Mouse (Mus musculus) left cerebral cortex, postnatal 10 days (tissue): ENCODE data around the gene Ccnb2. TPM values are rescaled to one million over a fixed set of nuclear protein-coding genes. Genes with fewer than 3 reads are reported as not detected.
A peak's percentile ranks its signal among the peaks of the same experiment; 100 is the strongest.

ENCODE experiments used
- DNase-seq, 2 experiments: peaks; one replicate each; pipeline ENCODE4 v3.0.0; 2021 to 2022; ENCODE audit warnings: low spot score in 2 of 2, mixed read lengths in 1 of 2; ENCODE audit errors: extremely low spot score in 1 of 2
- intact Hi-C: fragments of 180-260 bp; cut with DNase I; formaldehyde crosslinking; loops from one replicate; pipeline ENCODE4 v1.15.1; 2025
- microRNA-seq: library from miRNA; unstranded; fragments of <30 nt; microRNA quantifications from one replicate; pipeline ENCODE4 v1.2.0, GENCODE M21; 2022
- total RNA-seq, 2 experiments: library from RNA; stranded (reverse); gene quantifications; 2 replicates each; pipeline ENCODE4 v1.2.3; 2021

Gene Ccnb2
- total RNA-seq, 2 experiments from 2014 or later: 3.6 TPM

DNA sequence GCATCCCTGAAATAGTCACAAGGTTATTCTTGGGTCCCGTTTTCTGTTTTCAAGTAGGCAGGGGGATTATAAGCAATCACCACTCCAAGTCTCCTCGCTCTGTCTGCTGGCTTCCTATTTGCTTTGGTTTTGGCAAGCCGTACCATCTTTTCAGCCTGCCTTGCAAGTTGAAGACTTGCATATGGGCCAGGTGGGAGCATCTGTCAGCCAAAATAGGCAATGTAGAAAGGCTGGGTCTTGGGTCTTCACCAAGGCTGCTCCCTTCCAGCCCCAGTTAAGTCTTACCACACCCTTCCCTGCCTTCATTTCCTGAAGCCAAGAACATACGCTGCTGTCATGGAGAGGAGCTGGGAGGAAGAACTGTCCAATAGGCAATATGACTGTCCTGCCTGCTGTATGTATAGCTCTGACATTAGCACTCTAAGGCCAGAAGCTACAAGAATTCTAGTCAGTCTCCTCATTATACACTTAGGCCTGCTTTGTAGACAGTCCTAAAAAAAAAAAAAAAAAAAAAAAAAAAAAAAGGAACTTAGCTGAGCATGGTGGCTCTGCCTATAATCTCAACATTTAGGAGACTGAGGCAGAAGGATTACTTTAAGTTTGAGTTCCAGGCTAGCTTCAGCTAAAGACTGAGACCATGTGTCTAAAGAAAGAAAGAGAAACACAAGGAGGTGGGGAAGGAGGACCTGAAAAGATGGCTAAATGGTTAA lies 33.8 kb downstream of the Ccnb2 start:
- intact Hi-C loops: no loop called here
- no peak for DNase-seq

DNA sequence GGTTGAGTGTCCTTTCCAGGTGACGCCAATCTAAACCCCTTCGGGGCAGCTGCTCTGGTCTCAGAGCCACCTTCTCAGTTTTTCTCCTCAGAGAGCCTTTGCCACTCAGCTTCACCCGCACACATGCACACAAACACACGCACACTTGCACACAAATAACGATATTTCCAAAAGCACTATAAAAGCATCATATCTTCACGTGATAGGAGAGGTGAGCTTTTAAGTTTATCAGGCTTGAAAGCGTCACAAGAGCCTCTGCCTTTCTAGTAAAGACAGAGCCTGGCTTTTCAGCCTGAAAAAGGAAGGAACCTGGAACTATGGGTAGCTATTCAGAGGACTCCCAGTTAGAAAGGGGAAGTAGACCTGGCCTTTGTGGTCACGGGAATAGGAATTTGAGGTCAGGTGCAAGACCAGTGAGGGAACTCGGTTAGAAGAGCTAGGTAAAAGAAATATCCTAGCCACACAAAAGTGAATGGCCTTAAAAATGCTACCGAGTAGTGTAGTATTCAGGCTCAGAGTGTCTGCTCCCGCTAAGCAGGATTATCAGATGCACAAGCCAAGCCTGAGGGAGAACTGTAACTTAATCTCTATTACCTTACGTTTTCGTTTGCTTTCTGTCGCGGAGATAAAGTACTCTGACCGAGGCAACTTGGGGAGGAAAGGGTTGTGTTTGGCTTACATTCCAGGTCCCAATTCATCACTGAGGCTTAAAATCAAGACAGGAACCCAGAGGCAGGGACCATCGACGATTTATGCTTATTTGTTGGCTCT lies 36.2 kb downstream of the Ccnb2 start:
- no peak for DNase-seq
- intact Hi-C loops: no loop called here

DNA sequence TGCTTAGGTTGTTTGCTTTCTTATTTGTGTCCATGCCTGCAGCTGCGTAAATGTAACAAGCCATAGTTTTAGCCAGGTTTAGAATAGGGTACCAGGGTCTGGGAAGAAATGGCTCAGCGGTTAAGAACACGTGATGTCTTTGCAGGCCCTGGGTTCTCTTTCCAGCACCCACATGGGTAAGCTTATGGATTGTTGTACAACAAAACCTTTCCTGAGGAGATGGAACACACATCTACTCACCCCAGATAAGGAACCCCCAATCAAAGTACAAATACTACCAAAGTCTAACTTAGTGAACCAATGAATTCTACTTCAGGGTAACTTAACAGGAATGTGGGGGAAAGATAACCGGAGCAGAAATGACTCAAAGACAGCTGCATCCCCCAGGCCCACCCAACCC lies 36.9 kb downstream of the Ccnb2 start:
- DNase-seq: no peak
- intact Hi-C loops: no loop called here

DNA sequence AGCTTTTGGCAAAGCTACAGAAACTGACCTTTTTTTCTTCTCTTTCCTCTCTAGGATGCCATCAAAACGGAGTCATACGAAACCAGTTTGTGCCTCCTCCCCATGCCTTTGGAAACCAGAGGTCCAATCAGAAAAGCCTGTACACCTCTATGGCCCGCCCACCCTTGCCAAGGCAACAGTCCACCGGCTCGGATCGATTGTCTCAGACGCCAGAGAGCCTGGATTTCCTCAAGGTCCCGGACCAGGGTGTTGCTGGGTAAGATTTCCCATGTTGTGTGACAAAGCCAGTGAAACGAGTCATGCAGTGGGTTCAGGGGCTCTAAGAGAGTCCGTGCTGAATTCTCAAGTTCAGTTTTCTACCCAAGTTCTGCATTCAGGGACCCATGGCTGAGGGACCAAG lies 37.6 kb downstream of the Ccnb2 start:
- intact Hi-C loops: no loop called here
- DNase-seq: no peak

DNA sequence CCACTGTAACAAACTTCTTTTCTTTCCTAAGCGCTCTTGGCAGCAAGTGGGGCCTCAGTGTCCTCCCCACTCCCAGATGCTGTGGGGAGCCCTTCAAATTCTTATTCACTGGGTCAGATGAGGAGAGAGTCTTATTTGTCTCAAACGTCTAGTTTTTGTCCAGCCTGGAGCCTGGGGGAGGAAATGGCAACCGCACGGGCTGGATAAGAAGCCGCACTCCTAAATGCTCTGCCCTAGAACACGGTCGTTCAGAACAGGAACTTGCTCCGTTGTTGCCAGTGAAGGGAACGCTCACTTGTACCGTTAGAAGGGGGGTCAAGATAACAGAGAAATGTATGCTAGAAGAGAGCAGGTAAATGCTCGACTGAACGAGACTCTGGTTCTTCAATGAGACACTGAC lies 39.3 kb downstream of the Ccnb2 start:
- intact Hi-C loops: no loop called here
- no peak for DNase-seq

DNA sequence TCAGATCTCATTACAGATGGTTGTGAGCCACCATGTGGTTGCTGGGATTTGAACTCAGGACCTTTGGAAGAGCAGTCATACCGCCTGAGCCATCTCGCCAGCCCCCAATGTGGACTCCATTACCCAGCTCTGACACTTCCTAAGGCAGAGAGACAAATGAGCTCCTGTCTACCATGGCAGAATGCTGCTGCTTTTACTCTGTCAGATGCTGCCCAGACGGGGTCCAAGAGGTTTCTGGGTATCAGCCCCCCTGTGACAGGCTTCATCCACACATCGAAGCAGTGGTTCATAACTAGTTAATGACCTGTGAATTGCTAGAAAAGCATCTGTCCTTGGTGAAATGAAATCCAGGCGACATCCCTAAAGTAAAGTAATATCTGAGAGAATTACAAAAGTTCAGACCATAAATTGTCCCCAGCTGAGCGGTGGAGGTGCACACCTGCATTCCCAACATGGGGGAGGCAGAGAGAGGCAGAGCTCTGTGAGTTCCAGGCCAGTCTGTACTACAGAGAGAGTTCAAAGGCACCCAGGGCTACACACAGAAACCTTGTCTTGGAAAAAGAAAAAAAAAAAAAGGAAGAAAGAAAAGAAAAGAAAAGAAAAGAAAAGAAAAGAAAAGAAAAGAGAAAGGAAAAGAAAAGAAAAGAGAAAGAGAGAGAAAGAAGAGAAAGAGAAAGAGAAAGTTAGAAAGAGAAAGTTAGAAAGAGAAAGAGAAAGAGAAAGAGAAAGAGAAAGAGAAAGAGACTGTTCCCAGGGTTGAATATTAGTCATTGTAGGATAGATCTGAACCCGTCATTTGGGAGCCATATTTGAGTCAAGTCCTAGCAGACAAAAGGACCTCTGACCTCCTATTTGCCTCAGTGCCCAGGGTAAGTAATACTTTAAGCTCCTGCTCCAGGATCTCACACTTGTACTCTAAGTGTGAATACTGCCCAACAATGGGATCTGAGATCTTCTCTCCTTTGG lies 41.6 kb downstream of the Ccnb2 start:
- intact Hi-C loops: no loop called here

DNA sequence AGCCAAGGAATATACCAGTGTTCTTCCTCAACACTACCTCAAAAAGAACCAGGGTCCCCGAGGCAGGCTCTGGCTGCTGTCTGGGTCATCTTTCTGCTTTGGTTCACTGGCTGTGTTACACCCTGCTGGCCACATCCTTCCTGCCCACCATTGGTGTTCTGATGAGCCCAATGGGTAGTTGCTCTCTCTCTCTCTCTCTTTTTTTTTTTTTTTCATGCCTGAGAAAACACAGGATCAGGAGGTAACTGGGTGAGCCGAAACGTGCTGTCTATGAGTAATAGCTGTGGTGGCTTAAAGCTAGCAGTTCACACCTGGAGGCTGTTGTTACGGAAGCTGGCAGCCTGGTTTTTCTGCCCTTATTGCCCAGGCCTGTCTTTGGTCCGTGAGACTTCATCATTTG lies 49.7 kb downstream of the Ccnb2 start:
- no peak for DNase-seq
- intact Hi-C loops: no loop called here

More for the DNA sequence above, 41.6 kb downstream of the Ccnb2 start:
- DNase-seq: no peak

DNA sequence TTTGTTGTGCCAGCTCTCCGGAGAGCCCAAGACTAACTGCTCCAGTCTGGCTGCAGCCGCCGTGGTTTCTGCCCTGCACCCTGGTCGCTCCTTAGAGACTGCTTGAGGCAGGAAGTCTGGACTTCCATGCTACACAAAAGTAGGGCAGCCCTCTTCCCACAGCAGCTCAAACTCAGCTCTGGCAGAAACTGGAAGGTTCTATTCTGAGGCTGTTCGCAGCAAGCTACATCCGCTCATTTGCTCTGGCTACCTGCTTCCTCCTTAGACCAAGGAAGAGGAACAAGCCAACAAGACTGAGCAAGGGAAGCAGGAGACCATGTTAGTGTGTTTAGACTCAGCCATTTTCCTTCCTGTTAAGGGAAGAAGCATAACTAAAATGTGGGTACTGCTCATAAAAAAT lies 54.4 kb downstream of the Ccnb2 start:
- DNase-seq: peak; percentile 36 to 56
- intact Hi-C loops: no loop called here

DNA sequence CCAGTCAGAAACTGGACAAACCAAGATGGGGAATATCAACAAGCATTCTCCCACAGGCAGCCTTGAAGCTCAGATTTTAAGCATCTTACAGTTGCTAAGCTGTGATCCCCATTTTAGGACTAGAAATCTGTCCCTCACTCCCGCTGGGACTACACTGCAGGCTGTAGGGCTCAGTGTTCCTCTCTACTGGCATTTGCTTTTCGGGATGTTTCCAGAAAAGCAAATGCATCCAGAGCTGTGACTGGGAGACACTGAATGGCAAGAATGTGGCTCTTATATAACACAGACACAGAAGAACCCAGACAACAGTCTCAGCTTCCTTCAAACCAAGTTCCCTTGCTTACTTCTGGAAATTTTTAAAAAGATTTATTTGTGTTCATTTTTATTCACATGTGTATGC lies 55.4 kb downstream of the Ccnb2 start:
- no peak for DNase-seq

DNA sequence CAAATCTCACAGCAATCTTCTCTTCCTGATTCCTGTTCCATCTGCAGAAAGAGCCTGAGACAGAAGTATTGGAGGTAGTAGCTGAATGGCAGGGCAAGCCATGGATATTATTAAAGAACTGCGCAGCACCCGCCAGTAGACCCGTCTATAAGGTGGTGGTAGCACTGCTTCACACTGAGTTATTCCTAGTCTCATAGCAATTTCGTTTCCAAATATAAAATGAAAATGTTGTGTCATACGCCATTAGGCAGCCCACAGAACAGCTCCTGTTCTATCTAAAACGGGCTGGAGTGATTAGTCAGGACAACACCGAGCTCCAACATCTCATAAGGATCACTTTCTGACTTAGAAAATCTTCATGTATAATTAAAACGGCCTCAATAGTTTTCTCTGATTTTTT lies 56.6 kb downstream of the Ccnb2 start:
- DNase-seq: no peak
- intact Hi-C loops: no loop called here

More for the DNA sequence above, 55.4 kb downstream of the Ccnb2 start:
- intact Hi-C loops: no loop called here

DNA sequence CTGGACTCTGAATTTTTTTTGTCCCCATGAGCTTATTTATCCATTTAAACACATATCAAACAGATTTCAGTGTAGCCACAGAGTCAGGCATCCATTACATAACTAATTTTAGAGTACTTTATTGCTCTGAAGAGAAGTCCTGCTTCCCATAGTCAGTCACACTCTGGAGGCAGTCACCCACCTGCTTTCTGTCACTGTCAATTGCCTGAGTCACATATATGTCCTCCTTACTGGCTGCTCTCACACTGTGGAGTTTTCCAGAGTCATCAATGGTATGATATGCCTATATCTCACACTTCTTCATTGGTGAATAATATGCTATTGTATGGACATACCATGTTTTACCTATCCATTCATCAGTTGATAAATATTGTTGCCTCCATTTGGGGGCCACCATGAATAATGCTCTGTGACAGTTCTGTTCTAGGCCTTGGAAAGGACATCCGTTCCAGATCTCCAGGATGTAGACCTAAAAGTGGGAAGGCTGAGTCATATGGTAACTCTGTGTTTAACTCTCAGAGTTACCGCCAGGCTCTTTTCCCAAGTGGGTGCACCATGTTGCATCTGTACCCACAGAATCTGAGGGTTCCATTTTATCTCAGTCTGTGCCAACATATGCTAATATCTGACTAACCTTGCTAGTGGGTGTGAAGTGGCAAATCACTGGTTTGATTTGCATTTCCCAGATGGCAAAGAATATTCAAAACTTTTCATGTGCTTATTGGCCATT lies 61.8 kb downstream of the Ccnb2 start:
- intact Hi-C loops: no loop called here
- no peak for DNase-seq

Small RNAs within 50 kb of the gene (microRNA-seq; reads per million reads assigned to microRNA genes)
- gene Mir5626: not detected

Other genes with a start within 250 kb of the Ccnb2 start
- gene Myo1e, start 214.2 kb downstream of the Ccnb2 start, total RNA-seq: 1 to 10 TPM; 7.6 to 9.9 TPM
- gene Rnf111, start 82.2 kb upstream of the Ccnb2 start, total RNA-seq: 10 to 100 TPM; 36.1 to 39.8 TPM
- gene Sltm, start 121.2 kb upstream of the Ccnb2 start, total RNA-seq: 10 to 100 TPM; 43.6 to 45.4 TPM
- gene Gm10642, start 234.7 kb upstream of the Ccnb2 start, total RNA-seq: 1 to 10 TPM; 1.7 to 2.0 TPM
- gene Mindy2, start 235.6 kb upstream of the Ccnb2 start, total RNA-seq: 10 to 100 TPM; 32.8 to 36.2 TPM